9 mouse cellular contexts compared by ENCODE assay signal in the genomic region with DNA sequence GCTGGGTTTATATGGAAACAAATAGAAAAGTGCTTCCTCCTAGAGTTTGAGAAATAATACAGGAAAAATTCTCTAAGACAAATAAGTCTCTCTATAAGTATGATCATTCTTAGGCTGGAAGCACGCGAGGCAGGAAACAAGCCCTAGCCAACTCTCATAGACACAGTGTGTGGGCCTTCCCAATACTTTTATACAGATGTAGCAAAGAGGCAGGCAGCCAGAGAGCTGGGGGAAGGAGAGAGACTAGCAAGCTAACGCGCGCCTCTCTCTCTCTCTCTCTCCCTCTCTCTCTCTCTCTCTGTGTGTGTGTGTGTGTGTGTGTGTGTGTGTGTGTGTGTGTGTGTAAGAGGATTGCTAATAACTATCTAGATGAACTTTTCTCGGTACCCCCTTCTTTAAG. TPM values are rescaled to one million over a fixed set of nuclear protein-coding genes. Genes with fewer than 3 reads are reported as not detected.
A peak's percentile ranks its signal among the peaks of the same experiment; 100 is the strongest.
DNase-seq lines count a peak whose midpoint lies in the region; ATAC-seq and TF ChIP-seq lines count a peak whose summit lies in the region.
"Had no signal": no experiment of that assay in that cellular context is flagged by ENCODE, and none has a peak within 500 bp of the region (broad histone marks: within the 10 kb centered on the region; RNA-seq: fewer than 3 reads in every experiment).

No protein-coding gene starts in this region.

- no peak for ATAC-seq in kidney, postnatal 0 days (replicated peaks; ENCODE audit: low FRiP score, low read depth)
- no peak for ATAC-seq in intestine, embryonic 14.5 days (replicated peaks; ENCODE audit: low FRiP score, low TSS enrichment, low read depth)
- no peak for ATAC-seq in midbrain, embryonic 15.5 days (replicated peaks)
- ATAC-seq: Patski had no signal

- no peaks in the 10 kb centered on the region for H3K36me3 ChIP-seq in kidney, postnatal 0 days (ENCODE audit: insufficient read depth, low read length)
- H3K36me3 ChIP-seq in intestine, embryonic 14.5 days (ENCODE audit: control insufficient read depth, insufficient read depth, low read length): no peaks in the 10 kb centered on the region
- H3K36me3 ChIP-seq in midbrain, embryonic 15.5 days (replicated peaks): no peaks in the 10 kb centered on the region

- no peaks in the 10 kb centered on the region for H3K9me3 ChIP-seq in kidney, postnatal 0 days (replicated peaks; ENCODE audit: low read length)
- H3K9me3 ChIP-seq in intestine, embryonic 14.5 days (ENCODE audit: control insufficient read depth, low read length): no peaks in the 10 kb centered on the region
- H3K9me3 ChIP-seq in midbrain, embryonic 15.5 days: no peaks in the 10 kb centered on the region

- H3K4me3 ChIP-seq in kidney, postnatal 0 days (replicated peaks; ENCODE audit: low read depth, low read length): peak overlapping the region; percentile 50
- peak overlapping the region; percentile 47 for H3K4me3 ChIP-seq in embryonic fibroblast, embryonic 13.5 days (ENCODE audit: insufficient read depth, low read length)
- H3K4me3 ChIP-seq in intestine, embryonic 14.5 days (ENCODE audit: low read depth, low read length): peak overlapping the region; percentile 55
- H3K4me3 ChIP-seq in midbrain, embryonic 15.5 days: no peak overlapping the region

- H3K27ac ChIP-seq in kidney, postnatal 0 days: no peak overlapping the region
- H3K27ac ChIP-seq in embryonic fibroblast, embryonic 13.5 days (ENCODE audit: insufficient read depth, low read length): no peak overlapping the region
- no peak overlapping the region for H3K27ac ChIP-seq in intestine, embryonic 14.5 days (ENCODE audit: low read depth)
- H3K27ac ChIP-seq in midbrain, embryonic 15.5 days: no peak overlapping the region

- DNase-seq in kidney, postnatal 0 days (ENCODE audit: low spot score): no peak
- DNase-seq in kidney, adult 18-20 months: no peak
- DNase-seq in intestine, embryonic 14.5 days (ENCODE audit: low spot score): no peak
- no peak for DNase-seq in B cell, adult 2 months
- DNase-seq in frontal cortex, adult 2 months (ENCODE audit: extremely low spot score in 1 of 2, low spot score in 1 of 2): no peak
- DNase-seq in left cerebral cortex, adult 18-20 months (ENCODE audit: low spot score in 2 of 2): no peak

- peak overlapping the region; percentile 64 for H3K4me2 ChIP-seq in kidney, postnatal 0 days (ENCODE audit: low read length)
- H3K4me2 ChIP-seq in intestine, embryonic 14.5 days (ENCODE audit: low read length): peak overlapping the region; percentile 55
- peak overlapping the region; percentile 91 for H3K4me2 ChIP-seq in midbrain, embryonic 15.5 days

- H3K27me3 ChIP-seq in kidney, postnatal 0 days (ENCODE audit: insufficient read depth, low read length): no peaks in the 10 kb centered on the region
- 0 out of 2 replicates have a peak, but pooled peaks cover 2% of the 10 kb centered on the region for H3K27me3 ChIP-seq in intestine, embryonic 14.5 days (replicated peaks; ENCODE audit: control insufficient read depth, insufficient read depth, low read length)
- H3K27me3 ChIP-seq in midbrain, embryonic 15.5 days (replicated peaks): 0 out of 2 replicates have a peak, but pooled peaks cover 10% of the 10 kb centered on the region

- 40% methylated on average over 6 of the region's 6 CpGs for WGBS in kidney, postnatal 0 days
- 24% methylated on average over 5 of the region's 6 CpGs for WGBS in intestine, embryonic 14.5 days
- WGBS in midbrain, embryonic 15.5 days: 43% methylated on average over 3 of the region's 6 CpGs

- peak overlapping the region; percentile 18; the same call in 1 of the 2 replicates for H3K9ac ChIP-seq in kidney, postnatal 0 days (ENCODE audit: low read depth, low read length)
- peak overlapping the region; percentile 64 for H3K9ac ChIP-seq in intestine, embryonic 14.5 days (ENCODE audit: low read length)
- no peak overlapping the region for H3K9ac ChIP-seq in midbrain, embryonic 15.5 days

- no peak for TF ChIP-seq CTCF in kidney, postnatal 0 days (IDR thresholded peaks at IDR 0.05; ENCODE audit: low read depth)
- TF ChIP-seq CTCF in embryonic fibroblast, embryonic 13.5 days (IDR thresholded peaks at IDR 0.05; ENCODE audit: borderline replicate concordance, insufficient read depth, low read length): no peak

- H3K4me1 ChIP-seq in kidney, postnatal 0 days (replicated peaks; ENCODE audit: insufficient read depth, low read length): no peaks in the 10 kb centered on the region
- no peaks in the 10 kb centered on the region for H3K4me1 ChIP-seq in embryonic fibroblast, embryonic 13.5 days (ENCODE audit: control insufficient read depth, insufficient read depth, low read length)
- peaks cover 6% of the 10 kb centered on the region; the same call in 1 of the 2 replicates for H3K4me1 ChIP-seq in intestine, embryonic 14.5 days (replicated peaks; ENCODE audit: control insufficient read depth, insufficient read depth, low read length)
- peaks cover 6% of the 10 kb centered on the region; the same call in 1 of the 2 replicates for H3K4me1 ChIP-seq in midbrain, embryonic 15.5 days

- no peak for TF ChIP-seq POLR2A in embryonic fibroblast, embryonic 13.5 days (IDR thresholded peaks at IDR 0.05; ENCODE audit: low read depth, low read length)

RNA-seq across cellular contexts. Expression of a gene that starts 2.2 kb away (rescaled TPM):
- polyA plus RNA-seq in kidney, postnatal 0 days (2015; fragmentation: Nextera tagmentation; extraction: Ambion mirVana): 1,010 and 1,051 TPM in 2 replicates
- 57.8 and 149 TPM in 2 replicates for polyA plus RNA-seq in embryonic fibroblast, embryonic 13.5 days (2011; ENCODE audit: insufficient read length, low read depth, missing spikeins)
- 634 and 708 TPM in 2 replicates for polyA plus RNA-seq in intestine, embryonic 14.5 days (2014; fragmentation: Nextera tagmentation; extraction: Ambion mirVana)
- 60.1 and 66.2 TPM in 2 replicates for polyA plus RNA-seq in midbrain, embryonic 15.5 days (2015; fragmentation: Nextera tagmentation; extraction: Ambion mirVana)
- polyA plus RNA-seq in frontal cortex, adult 2 months (2012; rRNA removed): 5.1 and 6.3 TPM in 2 replicates
- total RNA-seq in left cerebral cortex, adult 18-20 months (2021): 1 to 10 TPM; 3.8 to 6.6 TPM
